Mouse (Mus musculus) ES-CJ7 (cell line): Measurements from ENCODE around the gene Kdm6b.

ENCODE experiments used
- DNase-seq: peaks from one replicate; pipeline ENCODE4 v3.0.0; 2011; ENCODE audit warnings: low read depth, low spot score

Gene Kdm6b

GRCm38 (mm10) chr11:69413221-69414181 is at the start of gene Kdm6b:
TSS of gene Kdm6b (minus strand) at chr11:69413675.
- peak; percentile 90 for DNase-seq

- no peak for DNase-seq
These were observed 48.1 kb upstream of the Kdm6b start for GRCm38 (mm10) chr11:69461568-69461967.

GRCm38 (mm10) chr11:69459883-69460282 is 46.4 kb upstream of the Kdm6b start:
- DNase-seq, result no peak

GRCm38 (mm10) chr11:69457006-69457579 is 43.6 kb upstream of the Kdm6b start:
- no peak for DNase-seq

GRCm38 (mm10) chr11:69452114-69452867 is 38.8 kb upstream of the Kdm6b start:
- DNase-seq, result peak; percentile 84

GRCm38 (mm10) chr11:69447299-69447698 is 33.8 kb upstream of the Kdm6b start:
- no peak for DNase-seq

- DNase-seq, result peak; percentile 34
These were observed 29.9 kb upstream of the Kdm6b start for GRCm38 (mm10) chr11:69443328-69443727.

- no peak for DNase-seq
These were observed 23.8 kb upstream of the Kdm6b start for GRCm38 (mm10) chr11:69437291-69437690.

- DNase-seq, result no peak
These were observed 19.7 kb upstream of the Kdm6b start for GRCm38 (mm10) chr11:69433189-69433588.

GRCm38 (mm10) chr11:69432640-69432982 is 19.1 kb upstream of the Kdm6b start:
- DNase-seq, result no peak

- peak; percentile 90 for DNase-seq
These were observed 18.6 kb upstream of the Kdm6b start for GRCm38 (mm10) chr11:69431829-69432639.

GRCm38 (mm10) chr11:69430631-69431030 is 17.2 kb upstream of the Kdm6b start:
- DNase-seq, result no peak

GRCm38 (mm10) chr11:69429313-69429712 is 15.8 kb upstream of the Kdm6b start:
- DNase-seq, result no peak

GRCm38 (mm10) chr11:69428751-69429150 is 15.3 kb upstream of the Kdm6b start:
- DNase-seq, result peak; percentile 85

- no peak for DNase-seq
These were observed 12.8 kb upstream of the Kdm6b start for GRCm38 (mm10) chr11:69426246-69426645.

- DNase-seq, result no peak
These were observed 10.4 kb upstream of the Kdm6b start for GRCm38 (mm10) chr11:69423885-69424284.

- no peak for DNase-seq
These were observed 9.4 kb upstream of the Kdm6b start for GRCm38 (mm10) chr11:69422842-69423241.

GRCm38 (mm10) chr11:69421131-69421977 is 7.9 kb upstream of the Kdm6b start:
- DNase-seq, result no peak

GRCm38 (mm10) chr11:69420554-69421000 is 7.1 kb upstream of the Kdm6b start:
- DNase-seq, result peak; percentile 87

GRCm38 (mm10) chr11:69419813-69420553 is 6.5 kb upstream of the Kdm6b start:
- DNase-seq, result peak; percentile 36
